Mouse (Mus musculus) hindlimb bud, embryonic 11.5 days (tissue): ENCODE measurements around the gene Tnr.
"Not testable (repeated sequence)": the region's sequence is repeated elsewhere in the genome, so short reads cannot be mapped to it uniquely, and the experiment has no call there.

Source experiments
- DNase-seq: peaks from one replicate; pipeline ENCODE4 v3.0.0-alpha.2; 2012; ENCODE audit warnings: low read depth, low spot score; ENCODE audit errors: extremely low spot score

The Tnr gene

GRCm38 (mm10) chr1:159928681-159929335, 405.2 kb downstream of the Tnr start:
- no peak for DNase-seq

- DNase-seq = no peak
These were observed 408.5 kb downstream of the Tnr start for GRCm38 (mm10) chr1:159932092-159932491.

- no peak for DNase-seq
These were observed 409.0 kb downstream of the Tnr start for GRCm38 (mm10) chr1:159932598-159932997.

- no peak for DNase-seq
These were observed 414.9 kb downstream of the Tnr start for GRCm38 (mm10) chr1:159938449-159938848.

GRCm38 (mm10) chr1:159939335-159939734, 415.8 kb downstream of the Tnr start:
- no peak for DNase-seq

- no peak for DNase-seq
These were observed 430.0 kb downstream of the Tnr start for GRCm38 (mm10) chr1:159953526-159953925.

- DNase-seq = no peak
These were observed 439.8 kb downstream of the Tnr start for GRCm38 (mm10) chr1:159963351-159963750.

GRCm38 (mm10) chr1:159966286-159966685, 442.7 kb downstream of the Tnr start:
- not testable (repeated sequence) for DNase-seq

GRCm38 (mm10) chr1:159968395-159968794, 444.8 kb downstream of the Tnr start:
- no peak for DNase-seq

- no peak for DNase-seq
These were observed 454.2 kb downstream of the Tnr start for GRCm38 (mm10) chr1:159977786-159978185.

- DNase-seq = no peak
These were observed 455.5 kb downstream of the Tnr start for GRCm38 (mm10) chr1:159979096-159979495.

GRCm38 (mm10) chr1:159980355-159980754, 456.8 kb downstream of the Tnr start:
- no peak for DNase-seq
